Mouse (Mus musculus) stomach, embryonic 15.5 days (tissue): Measurements from ENCODE around the gene Cphx1. TPM values are rescaled to one million over a fixed set of nuclear protein-coding genes. Genes with fewer than 3 reads are reported as not detected.
"Not testable (repeated sequence)": the region's sequence is repeated elsewhere in the genome, so short reads cannot be mapped to it uniquely, and the experiment has no call there.

ENCODE experiments used
- ATAC-seq: fragments of 200-750 bp; cut with Nextera tagmentation; 2 replicates; pipeline ENCODE4 v1.8.0; 2017; ENCODE audit warnings: low read depth, moderate number of reproducible peaks, moderate TSS enrichment; ENCODE audit not compliant: insufficient read depth, low FRiP score
- H3K27ac ChIP-seq: fragments of 300-500 bp; sonication (generic); 2 replicates; pipeline ENCODE4 v1.5.1; 2015; ENCODE audit warnings: mild to moderate bottlenecking, inconsistent platforms
- H3K27me3 ChIP-seq: fragments of 300-500 bp; sonication (generic); replicated peaks from 2 replicates; pipeline ENCODE4 v1.6.1; 2015; ENCODE audit warnings: inconsistent platforms
- H3K36me3 ChIP-seq: fragments of 300-500 bp; sonication (generic); 2 replicates; pipeline ENCODE4 v1.6.1; 2015; ENCODE audit warnings: inconsistent platforms
- H3K4me1 ChIP-seq: fragments of 300-500 bp; sonication (generic); 2 replicates; pipeline ENCODE4 v1.6.1; 2015; ENCODE audit warnings: inconsistent platforms
- H3K4me2 ChIP-seq: fragments of 300-500 bp; sonication (generic); 2 replicates; pipeline ENCODE4 v1.6.1; 2015; ENCODE audit warnings: mild to moderate bottlenecking, inconsistent platforms
- H3K4me3 ChIP-seq: fragments of 300-500 bp; sonication (generic); replicated peaks from 2 replicates; pipeline ENCODE4 v1.5.1; 2015; ENCODE audit warnings: inconsistent platforms
- H3K9ac ChIP-seq: fragments of 300-500 bp; sonication (generic); 2 replicates; pipeline ENCODE4 v1.6.1; 2015; ENCODE audit warnings: inconsistent platforms
- H3K9me3 ChIP-seq: fragments of 300-500 bp; sonication (generic); 2 replicates; pipeline ENCODE4 v1.6.1; 2016; ENCODE audit warnings: inconsistent platforms
- WGBS: fragments of 180-500 bp; shearing (Covaris S2); methylation state at CpG from one replicate; pipeline ENCODE4 v1.1.7; 2015; 5-methylcytosine and 5-hydroxymethylcytosine counted together
- polyA plus RNA-seq: library from polyadenylated mRNA; unstranded; fragments of >200 nt; fragmentation: Nextera tagmentation; extraction: Ambion mirVana; gene quantifications from 2 replicates; pipeline ENCODE4 v1.2.1, GENCODE M21; 2015

Gene Cphx1
- polyA plus RNA-seq, 1 experiment from 2014 or later, result 0.18 TPM

DNA sequence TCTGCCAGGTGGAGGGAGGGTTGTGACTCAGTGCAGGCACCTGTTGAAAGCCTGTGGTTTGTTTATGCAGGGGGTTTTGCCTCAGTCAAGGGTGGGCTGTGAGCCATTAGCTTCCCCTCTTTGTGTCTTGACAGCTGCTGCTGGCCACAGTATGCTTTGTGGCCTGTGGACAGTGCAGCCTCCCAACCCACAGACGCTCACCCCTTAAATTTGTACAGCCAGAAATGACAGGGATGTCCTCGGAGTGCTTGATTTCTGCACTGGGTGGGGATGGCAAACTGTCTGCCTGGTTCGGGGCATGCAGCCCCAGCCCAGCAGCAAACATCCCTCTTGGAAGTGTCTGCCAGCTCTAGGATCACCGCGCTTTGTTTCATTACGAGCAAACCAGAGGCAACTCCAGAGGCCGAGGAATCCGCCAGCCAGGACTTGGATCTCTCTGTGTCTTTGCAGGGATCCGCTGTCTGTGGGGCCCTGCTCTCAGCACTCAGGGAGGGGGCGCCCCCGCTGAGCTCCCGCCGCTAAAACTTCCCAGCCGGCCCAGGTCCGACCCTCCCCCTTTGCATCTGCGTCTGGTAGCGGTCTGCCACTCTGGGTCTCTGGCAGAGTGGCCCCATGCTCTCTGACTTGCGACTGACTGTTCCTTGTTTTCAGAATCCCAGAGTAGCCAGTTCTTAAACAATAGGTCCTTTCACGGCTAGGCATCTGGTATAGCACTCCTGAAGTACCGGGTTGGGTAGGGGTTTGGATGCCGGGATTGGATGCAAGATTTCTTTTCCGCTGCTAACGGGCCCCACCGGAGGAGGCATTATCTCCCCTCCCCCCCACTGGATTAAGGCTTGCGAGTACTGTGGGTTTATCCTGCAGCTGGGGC is 40.5 kb downstream of the Cphx1 start, which contains the start of gene Duxbl1:
TSS of gene Duxbl1 (plus strand) at position 207 of the 871 bp plus-strand sequence.
- no CpG with 5 or more reads among the region's 25 CpGs for WGBS
- 0 out of 2 replicates have a peak within 1 kb of the TSS, but pooled peaks have one; percentile 21 for H3K4me3 ChIP-seq
- H3K36me3 ChIP-seq, H3K9me3 ChIP-seq, H3K27me3 ChIP-seq, H3K4me1 ChIP-seq, H3K9ac ChIP-seq: not testable (repeated sequence)
- ATAC-seq, result peak; percentile 63; the same call in 1 of the 2 replicates
- H3K27ac ChIP-seq, result peak within 1 kb of the TSS; percentile 72; the same call in 1 of the 2 replicates
- peak within 1 kb of the TSS; percentile 43 for H3K4me2 ChIP-seq

DNA sequence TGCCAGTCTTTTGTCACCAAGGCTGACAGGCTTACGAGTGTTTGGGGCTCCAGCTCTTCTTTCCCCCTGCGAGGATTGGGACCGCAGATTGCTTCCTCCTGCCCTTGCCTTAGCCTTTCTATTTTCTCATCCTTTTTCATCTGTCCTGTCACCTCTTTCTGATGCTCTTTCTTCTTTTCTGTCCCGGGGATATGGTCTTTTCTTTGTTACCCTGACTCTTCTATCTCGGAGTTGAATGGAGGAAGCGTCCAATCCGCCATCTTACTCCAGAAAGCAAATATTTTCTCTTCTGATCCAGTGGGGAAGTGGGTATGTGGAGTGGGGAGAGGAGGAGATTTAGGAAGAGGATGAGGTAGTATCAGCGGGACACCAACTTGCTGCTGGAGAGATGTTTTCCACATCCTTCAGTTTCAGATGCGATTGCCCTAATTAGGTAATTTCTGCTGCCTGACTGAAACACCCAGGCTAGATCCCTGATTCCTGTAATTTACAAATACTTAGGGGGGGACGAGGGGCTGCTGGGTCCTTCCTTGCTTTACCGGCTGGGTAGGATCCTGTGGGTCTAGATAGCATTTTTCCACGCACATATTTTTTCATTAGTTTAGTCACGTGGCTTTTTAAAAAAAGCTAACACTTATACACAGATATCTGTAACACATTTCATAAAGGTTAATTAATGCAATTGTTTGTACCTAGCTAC is 41.3 kb downstream of the Cphx1 start:
- H3K4me3 ChIP-seq, result 0 out of 2 replicates have a peak overlapping the region, but pooled peaks have one; percentile 21
- H3K9ac ChIP-seq, H3K9me3 ChIP-seq, H3K4me1 ChIP-seq, H3K36me3 ChIP-seq, H3K27me3 ChIP-seq: not testable (repeated sequence)
- H3K27ac ChIP-seq, result peak overlapping the region; percentile 72; the same call in 1 of the 2 replicates
- peak; percentile 2; the same call in 1 of the 2 replicates for ATAC-seq
- 4% methylated on average over 8 of the region's 13 CpGs for WGBS
- peak overlapping the region; percentile 43 for H3K4me2 ChIP-seq

DNA sequence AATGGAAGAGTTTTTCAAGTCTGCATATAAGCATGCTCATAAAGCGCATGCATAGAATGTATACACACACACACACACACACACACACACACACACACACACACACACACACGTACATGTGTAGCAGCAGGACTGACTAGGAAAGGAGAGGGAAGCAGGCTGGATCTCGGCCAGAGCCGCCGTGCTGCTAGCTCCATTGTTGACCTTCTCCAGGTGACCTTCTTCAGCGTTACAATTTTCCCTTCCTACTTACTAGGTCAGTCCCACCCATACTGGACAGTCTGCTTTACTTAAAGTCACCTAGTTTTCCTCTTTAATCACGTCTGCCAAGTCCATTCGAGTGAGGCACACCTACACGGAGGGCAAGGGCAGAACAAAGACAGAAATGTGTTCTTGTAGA is 43.8 kb downstream of the Cphx1 start:
- not testable (repeated sequence) for H3K9me3 ChIP-seq, H3K9ac ChIP-seq, ATAC-seq, H3K27me3 ChIP-seq, H3K4me3 ChIP-seq, H3K27ac ChIP-seq, H3K36me3 ChIP-seq, H3K4me1 ChIP-seq, H3K4me2 ChIP-seq
- WGBS, result 31% methylated on average over 6 of the region's 9 CpGs

Other genes with a start within 250 kb of the Cphx1 start
- 47.7 and 48.5 TPM in 2 replicates for gene Ppif, start 244.2 kb upstream of the Cphx1 start, polyA plus RNA-seq
- 25.7 and 26.9 TPM in 2 replicates for gene Zcchc24, start 169.3 kb upstream of the Cphx1 start, polyA plus RNA-seq
- 44.6 and 46.8 TPM in 2 replicates for gene Anxa11, start 96.1 kb upstream of the Cphx1 start, polyA plus RNA-seq
- gene Plac9a, start 35.2 kb upstream of the Cphx1 start, polyA plus RNA-seq, result 0.48 and 2.3 TPM in 2 replicates
- gene Tmem254a, start 10.6 kb upstream of the Cphx1 start, polyA plus RNA-seq, result 4.4 and 7.3 TPM in 2 replicates
- 2.0 and 2.3 TPM in 2 replicates for gene Duxbl1, start 40.3 kb downstream of the Cphx1 start, polyA plus RNA-seq
- 37.8 and 56.2 TPM in 2 replicates for gene Gm9780, start 104.4 kb downstream of the Cphx1 start, polyA plus RNA-seq
- 49.1 and 66.8 TPM in 2 replicates for gene Tmem254c, start 129.1 kb downstream of the Cphx1 start, polyA plus RNA-seq
- not detected in 2 replicates for gene Cphx2, start 143.2 kb downstream of the Cphx1 start, polyA plus RNA-seq
- not detected in 2 replicates for gene Cphx3, start 144.0 kb downstream of the Cphx1 start, polyA plus RNA-seq
- gene Duxbl2, start 180.0 kb downstream of the Cphx1 start, polyA plus RNA-seq, result 0.73 and 1.6 TPM in 2 replicates
- 40.8 and 46.1 TPM in 2 replicates for gene Plac9b, start 244.2 kb downstream of the Cphx1 start, polyA plus RNA-seq